Mouse (Mus musculus): ENCODE measurements at regions not wholly inside any gene's neighbourhood (a gene's known extent, or its start where the extent isn't known, plus 50 kb on each side); places are given as distances from the start of the nearest gene placed in this dataset.

GRCm38 (mm10) chr8:90192856-90193255 lies 155.3 kb downstream of the Tox3 start:
- DNase-seq (ENCODE audit: low spot score in 2 of 2): no peak

- no peak for DNase-seq (ENCODE audit: low spot score in 2 of 2)
These were observed 165.3 kb downstream of the Tox3 start for GRCm38 (mm10) chr8:90182807-90183206.

- DNase-seq (ENCODE audit: low spot score in 2 of 2): no peak
These were observed 171.4 kb downstream of the Tox3 start for GRCm38 (mm10) chr8:90176771-90177170.

- no peak for DNase-seq (ENCODE audit: low spot score in 2 of 2)
These were observed 171.8 kb downstream of the Tox3 start for GRCm38 (mm10) chr8:90176335-90176734.

DNA sequence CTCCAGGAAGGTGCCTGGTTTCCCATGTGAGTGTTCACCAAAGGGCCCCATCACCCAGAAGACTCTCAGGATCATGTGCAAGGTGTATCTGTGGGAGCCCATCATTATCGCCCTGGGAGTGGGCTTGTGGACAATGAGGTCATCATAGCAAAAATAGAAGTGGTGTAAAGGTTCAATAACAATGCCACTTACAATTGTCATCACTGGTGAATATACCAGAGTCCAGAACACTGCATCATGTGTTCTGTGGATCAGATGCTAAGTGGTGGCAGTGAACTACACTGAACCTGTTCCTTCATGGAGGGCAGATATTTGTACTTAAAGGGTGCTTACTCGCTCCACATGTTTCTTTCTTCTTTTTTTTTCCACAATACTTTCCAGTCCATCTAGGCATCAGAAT lies 181.5 kb downstream of the Tox3 start:
- no peak for DNase-seq (ENCODE audit: low spot score in 2 of 2)

- no peak for DNase-seq (ENCODE audit: low spot score in 2 of 2)
These were observed 196.7 kb downstream of the Tox3 start for GRCm38 (mm10) chr8:90151477-90151876.

GRCm38 (mm10) chr8:90149903-90150302 lies 198.2 kb downstream of the Tox3 start:
- no peak for DNase-seq (ENCODE audit: low spot score in 2 of 2)

- DNase-seq (ENCODE audit: low spot score in 2 of 2): no peak
These were observed 213.5 kb downstream of the Tox3 start for GRCm38 (mm10) chr8:90134626-90135025.

DNA sequence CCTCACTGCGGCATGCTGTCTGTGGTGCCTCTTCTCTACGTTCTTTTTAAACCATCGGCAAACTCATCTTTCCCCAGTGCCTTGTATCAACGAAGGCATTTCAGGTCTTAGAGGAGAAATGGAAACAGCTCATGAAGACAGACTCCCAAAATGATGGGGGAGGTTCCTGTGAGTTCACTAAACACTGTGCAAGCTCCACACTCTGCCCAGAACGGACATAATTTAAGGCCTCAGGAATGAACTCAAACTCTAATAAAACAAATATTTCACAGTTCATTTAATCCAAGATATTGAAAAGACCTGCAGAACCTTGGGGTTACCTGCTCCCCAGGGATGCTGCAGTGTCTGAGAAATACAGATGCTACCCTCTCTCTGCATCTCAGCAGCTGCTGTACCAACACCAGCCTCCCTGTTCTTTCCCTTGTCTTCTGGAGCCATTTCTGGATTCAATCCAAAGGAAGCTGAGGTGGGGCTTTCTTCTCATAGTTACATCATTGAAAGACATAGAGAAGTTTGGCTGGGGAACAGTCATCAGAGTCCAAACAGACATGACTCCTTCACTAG lies 217.4 kb downstream of the Tox3 start:
- DNase-seq (ENCODE audit: low spot score in 2 of 2): no peak

DNA sequence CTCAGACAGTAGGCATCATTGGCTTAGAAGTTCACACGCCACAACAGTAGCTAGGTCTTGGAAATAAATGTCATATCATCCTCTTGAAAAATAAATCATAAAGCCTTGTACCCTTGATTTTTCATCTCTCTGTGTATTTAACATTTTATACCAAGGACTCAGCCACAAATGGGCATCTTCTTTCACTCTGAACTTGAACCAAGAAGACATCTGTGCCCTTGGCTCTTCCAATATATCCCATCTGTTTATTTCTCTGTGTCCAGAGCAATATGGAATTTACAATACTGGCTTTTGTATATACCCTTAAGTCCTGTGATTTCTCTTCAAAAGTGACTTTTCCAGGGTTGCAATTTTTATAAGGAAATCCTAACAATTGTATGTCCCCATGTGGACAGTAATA lies 222.7 kb downstream of the Tox3 start:
- DNase-seq (ENCODE audit: low spot score in 2 of 2): no peak

GRCm38 (mm10) chr8:90123101-90123500 lies 225.0 kb downstream of the Tox3 start:
- no peak for DNase-seq (ENCODE audit: low spot score in 2 of 2)

DNA sequence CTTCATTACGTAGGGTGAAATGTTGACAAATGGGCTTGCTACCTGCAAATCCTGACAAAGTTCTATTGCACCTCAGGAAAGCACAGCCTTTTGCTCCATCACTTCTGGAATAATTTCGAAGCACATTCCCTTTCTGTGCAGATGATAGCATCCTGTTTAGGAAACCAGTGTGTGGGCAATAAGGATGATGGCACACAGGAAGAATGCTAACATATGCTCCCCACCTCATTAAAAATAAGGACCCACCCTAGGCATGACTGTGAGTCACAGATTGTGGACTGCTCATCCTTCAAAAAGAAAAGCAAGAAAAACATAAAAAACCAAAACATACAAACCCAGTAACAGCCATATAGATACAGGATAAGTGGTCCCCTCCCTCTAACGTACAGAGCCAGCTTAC lies 226.2 kb downstream of the Tox3 start:
- DNase-seq (ENCODE audit: low spot score in 2 of 2): no peak

GRCm38 (mm10) chr8:90121017-90121416 lies 227.1 kb downstream of the Tox3 start:
- no peak for DNase-seq (ENCODE audit: low spot score in 2 of 2)

DNA sequence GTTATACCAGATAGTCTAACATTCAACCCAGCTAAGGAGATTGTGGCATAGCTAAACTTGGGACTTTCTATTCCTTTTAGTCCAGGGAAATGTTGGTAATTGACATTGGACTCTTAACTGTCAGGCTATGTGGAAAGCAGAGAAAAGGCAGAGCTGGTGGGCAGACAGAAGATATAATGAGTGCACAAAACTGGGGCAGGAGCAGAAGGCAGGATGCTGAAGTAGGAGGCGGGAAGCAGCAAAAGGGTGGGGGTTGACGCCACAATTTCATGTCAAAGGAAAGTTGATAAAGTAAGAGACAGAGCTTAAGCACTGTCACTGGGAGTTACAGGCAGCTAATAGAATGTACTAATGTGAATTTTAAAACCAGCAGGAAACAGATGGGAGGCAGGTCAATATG lies 232.7 kb downstream of the Tox3 start:
- DNase-seq (ENCODE audit: low spot score in 2 of 2): peak; percentile 4

DNA sequence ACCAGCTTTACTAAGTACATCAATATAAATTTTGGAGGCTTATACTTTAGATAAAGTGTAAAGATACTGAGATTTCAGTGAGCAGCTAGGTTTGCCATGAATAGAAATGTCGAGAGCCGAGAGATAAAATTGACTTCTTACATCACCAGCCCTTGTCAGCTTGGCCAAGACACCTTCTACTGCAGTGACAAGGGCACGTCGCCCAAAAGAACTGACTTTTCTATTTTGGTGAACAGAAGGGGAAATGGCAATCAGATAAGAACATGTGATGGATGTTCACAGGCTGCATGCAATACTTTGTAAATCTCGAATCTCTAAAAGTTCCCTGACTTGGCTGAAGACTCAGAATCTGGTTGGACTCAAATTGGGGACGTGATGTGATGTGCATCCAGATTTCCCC lies 247.6 kb downstream of the Tox3 start:
- DNase-seq (ENCODE audit: low spot score in 2 of 2): no peak

- DNase-seq (ENCODE audit: low spot score in 2 of 2): no peak
These were observed 265.5 kb downstream of the Tox3 start for GRCm38 (mm10) chr8:90082630-90083029.

DNA sequence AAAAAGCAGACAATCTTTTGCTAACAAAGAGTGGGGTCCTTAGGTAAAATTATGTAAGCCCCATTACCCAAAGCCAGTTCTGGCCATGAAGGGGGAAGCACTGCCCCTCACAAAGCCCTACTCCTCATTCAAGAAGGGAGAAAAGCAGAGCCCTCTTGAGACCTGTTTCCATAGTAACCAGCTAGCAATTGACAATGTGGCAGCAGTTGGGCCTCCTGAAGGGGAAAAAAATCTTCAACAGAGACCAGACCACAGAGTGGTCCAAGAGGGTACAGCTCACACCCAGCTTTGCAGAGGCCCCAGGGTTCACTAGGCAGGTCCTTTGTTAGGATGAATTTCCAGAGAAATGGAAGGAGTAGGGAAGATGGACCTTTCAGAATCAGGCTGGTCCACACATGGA lies 271.8 kb downstream of the Tox3 start:
- DNase-seq (ENCODE audit: low spot score in 2 of 2): no peak

GRCm38 (mm10) chr8:90075796-90076195 lies 272.3 kb downstream of the Tox3 start:
- no peak for DNase-seq (ENCODE audit: low spot score in 2 of 2)

DNA sequence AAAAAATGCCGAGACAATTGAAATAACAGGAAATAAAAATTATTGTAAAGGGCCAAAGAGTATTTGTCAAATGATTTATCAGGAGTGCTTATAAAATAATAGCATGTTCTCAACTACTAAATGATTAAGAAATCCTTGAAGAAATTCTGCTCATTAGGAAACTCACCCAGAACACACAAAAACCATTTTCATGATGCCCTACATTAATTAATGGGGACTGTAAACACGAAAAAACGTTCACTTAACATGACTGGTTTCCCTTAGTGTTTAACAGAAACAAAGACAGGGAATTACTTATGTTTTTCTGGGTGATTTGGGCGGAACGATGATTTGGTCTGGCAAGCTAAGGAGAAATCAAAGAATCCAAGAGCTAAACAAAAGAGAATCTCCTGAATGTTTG lies 278.1 kb downstream of the Tox3 start:
- DNase-seq (ENCODE audit: low spot score in 2 of 2): no peak

DNA sequence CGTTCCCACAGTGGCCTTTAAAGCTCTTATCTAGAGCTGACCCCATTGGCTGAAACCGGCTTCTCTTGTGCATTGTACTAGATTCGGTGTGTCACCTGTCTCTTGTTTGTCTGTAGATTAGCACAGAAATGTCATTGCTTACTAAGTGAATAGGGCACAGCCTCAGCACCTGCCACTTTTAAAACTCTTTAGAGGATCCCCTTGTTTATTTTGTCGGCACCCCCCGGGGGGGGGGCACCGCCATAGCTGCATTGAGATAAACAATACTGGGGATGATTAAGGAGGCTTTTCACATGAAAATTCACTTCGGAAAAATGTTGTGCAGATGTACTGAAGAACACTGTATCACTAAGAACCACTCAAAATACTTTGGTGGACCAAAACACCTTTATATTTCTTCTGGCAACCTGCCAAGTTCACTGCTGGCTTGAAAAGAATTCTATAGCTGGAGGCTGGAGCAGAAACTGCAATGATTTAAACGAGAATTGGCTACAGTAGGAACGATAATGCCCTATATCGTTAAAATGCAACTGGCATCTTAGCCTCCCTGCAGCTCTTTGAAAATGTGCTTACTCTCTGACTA lies 278.6 kb downstream of the Tox3 start:
- no peak for DNase-seq (ENCODE audit: low spot score in 2 of 2)

GRCm38 (mm10) chr8:90068441-90068840 lies 279.7 kb downstream of the Tox3 start:
- DNase-seq (ENCODE audit: low spot score in 2 of 2): no peak

DNA sequence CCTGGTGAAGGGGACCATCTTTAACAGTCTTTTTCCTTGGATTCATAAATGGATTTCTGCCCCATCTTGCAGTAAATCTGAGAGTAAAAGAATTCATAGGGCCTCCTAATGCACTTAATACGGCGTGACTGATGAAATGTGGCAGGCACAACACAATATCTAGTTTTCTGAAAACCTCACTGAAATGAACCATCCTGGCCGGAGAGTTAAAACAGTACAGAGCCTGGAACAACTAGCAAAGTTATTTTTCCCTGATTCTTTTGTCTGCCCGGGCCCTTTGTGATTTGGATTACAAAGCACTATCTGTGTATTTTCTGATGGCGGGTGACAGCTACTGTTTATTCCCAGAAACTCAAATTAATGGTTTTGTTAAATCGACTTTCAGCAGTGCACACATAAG lies 283.8 kb downstream of the Tox3 start:
- DNase-seq (ENCODE audit: low spot score in 2 of 2): no peak

DNA sequence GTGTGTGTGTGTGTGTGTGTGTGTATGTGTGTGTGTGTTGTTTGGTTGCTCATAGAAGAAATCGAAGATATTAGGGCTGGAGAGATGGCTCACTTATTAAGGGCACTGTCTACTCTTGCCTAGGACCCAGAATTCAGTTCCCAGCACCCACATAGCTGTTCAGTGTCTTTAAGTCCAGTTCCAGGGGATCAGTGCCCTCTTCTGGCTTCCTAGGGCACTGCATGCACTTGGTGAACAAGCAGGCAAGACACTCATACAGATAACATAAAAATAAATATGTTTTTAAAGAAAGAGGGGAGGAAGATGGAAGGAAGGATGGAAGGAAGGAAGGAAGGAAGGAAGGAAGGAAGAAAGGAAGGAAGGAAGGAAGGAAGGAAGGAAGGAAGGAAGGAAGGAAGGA lies 284.9 kb downstream of the Tox3 start:
- DNase-seq (ENCODE audit: low spot score in 2 of 2): no peak

DNA sequence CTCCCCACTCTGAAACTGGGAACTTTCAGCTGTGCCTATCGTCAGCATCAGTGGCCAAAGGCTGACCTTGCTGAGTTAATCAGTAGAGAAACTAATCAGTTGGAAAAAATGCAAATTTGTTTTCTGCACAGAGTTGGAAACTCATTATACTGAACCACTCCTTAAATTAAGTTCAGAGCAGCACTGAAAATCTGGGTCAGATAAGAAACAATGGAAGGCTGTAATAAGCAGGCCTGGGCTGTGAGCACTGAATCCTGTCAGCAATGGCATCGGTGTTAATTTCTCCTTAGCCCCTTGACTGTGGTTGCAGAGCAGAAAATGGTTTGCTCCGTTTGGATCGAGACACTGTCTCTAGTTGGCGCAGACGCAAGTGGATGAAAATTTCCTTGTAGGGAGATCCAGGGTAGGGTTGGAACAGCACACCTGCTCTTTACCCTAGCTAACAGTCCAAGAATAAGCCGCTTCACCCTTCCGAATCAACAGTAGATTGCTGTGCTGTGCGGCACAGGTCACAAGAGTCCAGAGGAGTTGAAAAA lies 289.4 kb downstream of the Tox3 start:
- DNase-seq (ENCODE audit: low spot score in 2 of 2): no peak

Data from frontal cortex, postnatal 25 days (tissue).